Mouse (Mus musculus) myocyte (in vitro differentiated cells): Measurements from ENCODE around the gene Pkd1l2.

Source experiments
- CEBPB ChIP-seq: IDR thresholded peaks from 2 replicates; pipeline ENCODE4 v1.6.1; 2011; ENCODE audit warnings: mild to moderate bottlenecking, moderate library complexity; ENCODE audit not compliant: poor library complexity, insufficient read depth, severe bottlenecking
- E2F4 ChIP-seq: IDR thresholded peaks from one replicate; pipeline ENCODE4 v1.6.1; 2011; ENCODE audit warnings: mild to moderate bottlenecking, control low read depth, moderate library complexity; ENCODE audit not compliant: insufficient read depth
- MAX ChIP-seq: IDR thresholded peaks from one replicate; pipeline ENCODE4 v1.6.1; 2011; ENCODE audit warnings: low read depth, mild to moderate bottlenecking, control low read depth
- MYOD1 ChIP-seq, 3 experiments: IDR thresholded peaks; one replicate each; pipeline ENCODE4 v1.6.1; 2011; ENCODE audit warnings: control low read depth in 2 of 3, low read depth in 2 of 3, mild to moderate bottlenecking in 2 of 3, moderate library complexity in 1 of 3; ENCODE audit not compliant: insufficient read length in 2 of 3, control insufficient read depth in 1 of 3
- MYOG ChIP-seq, 3 experiments: IDR thresholded peaks; one replicate each; pipeline ENCODE4 v1.6.1; 2011; ENCODE audit warnings: control low read depth in 2 of 3, low read depth in 2 of 3, mild to moderate bottlenecking in 2 of 3; ENCODE audit not compliant: insufficient read length in 2 of 3, control insufficient read depth in 1 of 3, insufficient read depth in 1 of 3
- POLR2A ChIP-seq: IDR thresholded peaks from one replicate; pipeline ENCODE4 v1.6.1; 2011; ENCODE audit warnings: low read depth, mild to moderate bottlenecking, control low read depth, moderate library complexity; ENCODE audit not compliant: insufficient read length
- POLR2AphosphoS2 ChIP-seq: IDR thresholded peaks from one replicate; pipeline ENCODE4 v1.6.1; 2011; ENCODE audit warnings: low read depth, control low read depth; ENCODE audit not compliant: insufficient read length
- REST ChIP-seq: IDR thresholded peaks from one replicate; pipeline ENCODE4 v1.6.1; 2011; ENCODE audit warnings: mild to moderate bottlenecking, control low read depth, moderate library complexity; ENCODE audit not compliant: insufficient read depth, insufficient read length
- SRF ChIP-seq: IDR thresholded peaks from one replicate; pipeline ENCODE4 v1.6.1; 2011; ENCODE audit warnings: low read depth; ENCODE audit not compliant: control insufficient read depth, insufficient read length
- USF1 ChIP-seq: IDR thresholded peaks from one replicate; pipeline ENCODE4 v1.6.1; 2011; ENCODE audit warnings: low read depth, mild to moderate bottlenecking, control low read depth, moderate library complexity

DNA sequence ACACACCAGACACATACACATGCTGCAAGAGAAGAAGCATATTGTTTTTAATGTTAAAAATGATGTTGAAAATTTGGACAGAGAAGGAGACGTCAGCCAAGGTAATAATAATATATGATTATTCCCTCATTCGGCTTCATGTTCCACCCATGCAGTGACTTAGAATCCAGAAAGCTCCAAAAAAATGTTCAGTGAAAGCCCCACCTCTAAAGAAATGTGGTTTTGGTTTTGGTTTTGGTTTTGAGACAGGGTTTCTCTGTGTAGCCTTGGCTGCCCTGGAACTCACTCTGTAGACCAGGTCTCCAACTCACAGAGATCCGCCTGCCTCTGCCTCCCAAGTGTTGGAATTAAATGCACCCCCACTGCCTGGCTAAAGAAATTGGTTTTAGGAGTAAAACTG, 43.6 kb upstream of the Pkd1l2 start:
- TF ChIP-seq MAX (no peak), POLR2A (no peak), MYOG (IDR thresholded peaks at IDR 0.05; ENCODE audit: control insufficient read depth in 1 of 3, insufficient read depth in 1 of 3, insufficient read length in 2 of 3, low read depth in 2 of 3) (no peak), E2F4 (no peak), POLR2AphosphoS2 (no peak), CEBPB (no peak), MYOD1 (IDR thresholded peaks at IDR 0.05; ENCODE audit: control insufficient read depth in 1 of 3, insufficient read length in 2 of 3, low read depth in 2 of 3) (no peak), SRF (no peak), USF1 (no peak), REST (no peak)
